Mouse (Mus musculus) MEL (cell line): ENCODE data around the gene Zbtb3.

Experiments used
- CTCF ChIP-seq, 3 experiments: IDR thresholded peaks in 2 of 3; conservative IDR thresholded peaks in 1 of 3; 2 replicates each; pipeline ENCODE4 v1.5.1; 2011 to 2012; ENCODE audit warnings: low read length in 3 of 3, low read depth in 2 of 3, mild to moderate bottlenecking in 2 of 3, improper control_type of control experiment in 1 of 3, inconsistent platforms in 1 of 3, mixed read lengths in 1 of 3, moderate library complexity in 1 of 3; ENCODE audit not compliant: control insufficient read depth in 1 of 3, insufficient read depth in 1 of 3, poor library complexity in 1 of 3, severe bottlenecking in 1 of 3
- MEF2A ChIP-seq: IDR thresholded peaks from 2 replicates; pipeline ENCODE4 v1.6.1; 2014; ENCODE audit warnings: low read depth, mild to moderate bottlenecking, inconsistent platforms, low read length, improper control_type of control experiment; ENCODE audit not compliant: poor library complexity, insufficient replicate concordance, severe bottlenecking; ENCODE audit errors: extremely low read depth

DNA sequence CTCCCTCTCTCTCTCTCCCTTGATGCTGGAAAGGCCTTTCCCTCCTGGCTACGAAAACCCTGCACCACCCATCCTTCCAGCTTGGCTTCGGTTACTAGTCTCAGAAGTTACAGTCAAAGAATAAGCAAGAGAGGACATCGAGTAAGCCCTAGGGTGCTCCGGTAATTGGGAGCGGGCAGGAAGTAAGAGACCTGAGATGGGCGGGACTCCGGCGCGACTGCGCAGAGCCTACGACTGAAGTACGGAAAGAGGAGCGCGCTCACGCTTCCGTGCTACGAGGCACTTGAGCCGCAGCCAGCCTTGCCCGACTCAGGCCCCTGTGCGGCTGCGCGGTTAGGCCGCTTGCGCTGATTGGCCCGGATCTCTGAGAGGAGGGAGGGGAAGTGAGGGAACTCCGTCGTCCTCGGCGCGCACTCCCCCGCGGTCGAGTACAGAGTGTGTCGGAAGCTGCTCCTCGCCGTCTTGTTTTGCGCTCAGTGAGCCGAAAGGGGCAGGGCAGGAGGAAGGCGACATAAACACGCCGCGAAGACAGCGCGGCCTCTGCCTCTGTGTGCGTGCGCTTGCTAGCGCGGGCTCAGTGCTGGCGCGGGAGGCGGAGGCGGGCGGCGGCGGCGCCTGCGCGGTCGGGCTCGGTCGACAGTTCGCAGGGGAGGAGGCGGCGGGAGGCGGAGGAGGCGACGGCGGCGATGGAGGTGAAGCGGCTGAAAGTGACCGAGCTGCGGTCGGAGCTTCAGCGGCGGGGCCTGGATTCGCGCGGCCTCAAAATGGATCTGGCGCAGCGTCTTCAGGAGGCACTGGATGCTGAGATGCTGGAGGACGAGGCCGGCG, 17.5 kb downstream of the Zbtb3 start, which contains the start of gene Hnrnpul2:
- TF ChIP-seq MEF2A (no peak), CTCF (IDR thresholded peaks at IDR 0.05 in 2 of 3, conservative IDR thresholded peaks at IDR 0.05 in 1 of 3; ENCODE audit: control insufficient read depth in 1 of 3, insufficient read depth in 1 of 3, low read depth in 2 of 3, low read length in 3 of 3, poor library complexity in 1 of 3, severe bottlenecking in 1 of 3) (no peak)
